ENCODE assay signal across 11 mouse cellular contexts in the genomic region with DNA sequence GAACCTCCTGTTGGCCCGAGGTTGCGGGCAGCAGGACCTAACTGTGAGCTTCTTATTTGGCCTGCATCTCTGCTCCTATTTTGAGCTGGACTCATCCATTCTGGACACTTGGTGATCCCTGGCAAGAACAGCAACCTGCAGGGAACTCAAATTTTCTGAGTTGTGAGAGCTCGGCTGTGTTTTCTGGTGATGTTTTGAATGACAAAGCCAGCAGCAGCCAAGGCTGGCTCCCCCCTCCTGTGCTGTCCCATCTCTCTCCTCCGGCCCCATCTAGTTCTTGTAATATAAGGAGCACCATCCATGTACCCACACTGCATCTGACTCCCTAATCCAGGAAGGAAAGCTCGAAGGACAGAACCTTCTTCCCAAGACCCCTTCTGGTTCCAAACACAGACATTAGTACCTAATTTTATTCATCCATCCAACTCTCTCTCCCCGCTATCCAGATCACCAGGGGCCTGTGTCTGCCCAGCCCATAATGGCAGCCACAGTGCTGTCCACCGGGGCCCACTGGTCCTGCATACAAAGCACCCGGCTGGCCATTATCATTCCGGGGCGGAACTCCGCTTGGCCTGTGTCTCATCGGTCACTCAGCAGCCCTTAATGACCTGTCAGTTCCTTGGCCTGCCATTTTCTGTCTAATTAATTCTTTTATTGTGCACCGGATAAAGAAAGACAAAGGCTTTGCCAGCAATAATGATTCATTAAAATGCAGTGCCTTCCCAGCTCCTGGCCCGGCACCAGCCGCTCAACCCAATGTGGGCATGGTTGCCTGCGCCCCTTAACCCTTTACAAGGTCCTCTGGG. TPM values are rescaled to one million over a fixed set of nuclear protein-coding genes. Genes with fewer than 3 reads are reported as not detected.
A peak's percentile ranks its signal among the peaks of the same experiment; 100 is the strongest.
DNase-seq lines count a peak whose midpoint lies in the region.
"Had no signal": no experiment of that assay in that cellular context is flagged by ENCODE, and none has a peak within 500 bp of the region (broad histone marks: within the 10 kb centered on the region; RNA-seq: fewer than 3 reads in every experiment).

No protein-coding gene starts in this region.

- H3K27ac ChIP-seq in hindbrain, embryonic 10.5 days, result peak overlapping the region; percentile 89
- peak overlapping the region; percentile 82 for H3K27ac ChIP-seq in midbrain, embryonic 10.5 days (replicated peaks)

- H3K4me3 ChIP-seq in hindbrain, embryonic 10.5 days, result peak overlapping the region; percentile 11
- H3K4me3 ChIP-seq in midbrain, embryonic 10.5 days, result peak overlapping the region; percentile 14; the same call in 1 of the 2 replicates

- peaks cover 41% of the 10 kb centered on the region for H3K27me3 ChIP-seq in hindbrain, embryonic 10.5 days (ENCODE audit: insufficient read depth, poor library complexity, severe bottlenecking)
- H3K27me3 ChIP-seq in midbrain, embryonic 10.5 days (ENCODE audit: low read depth, poor library complexity, severe bottlenecking), result peaks cover 65% of the 10 kb centered on the region

- no peaks in the 10 kb centered on the region for H3K36me3 ChIP-seq in hindbrain, embryonic 10.5 days
- no peaks in the 10 kb centered on the region for H3K36me3 ChIP-seq in midbrain, embryonic 10.5 days

- WGBS in hindbrain, embryonic 10.5 days, result 40% methylated on average over 16 of the region's 16 CpGs
- 47% methylated on average over 16 of the region's 16 CpGs for WGBS in midbrain, embryonic 10.5 days

- peaks cover 76% of the 10 kb centered on the region for H3K4me1 ChIP-seq in hindbrain, embryonic 10.5 days (replicated peaks)
- peaks cover 55% of the 10 kb centered on the region for H3K4me1 ChIP-seq in midbrain, embryonic 10.5 days

- no peaks in the 10 kb centered on the region for H3K9me3 ChIP-seq in hindbrain, embryonic 10.5 days
- no peaks in the 10 kb centered on the region for H3K9me3 ChIP-seq in midbrain, embryonic 10.5 days (replicated peaks)

- peak; percentile 75 for DNase-seq in layer of hippocampus, adult 11-12 months (ENCODE audit: low spot score)
- no peak for DNase-seq in layer of hippocampus, adult 9-10 months (ENCODE audit: low spot score)
- DNase-seq in hindbrain, embryonic 10.5 days (ENCODE audit: low spot score), result peak; percentile 85
- DNase-seq in midbrain, embryonic 10.5 days (ENCODE audit: low spot score), result peak; percentile 72
- peak; percentile 65 for DNase-seq in right cerebral cortex, postnatal 4 days
- DNase-seq in thymus, postnatal 0 days (ENCODE audit: low spot score), result no peak
- DNase-seq in heart, adult 8-10 months (ENCODE audit: low spot score), result no peak
- no peak for DNase-seq in lung, postnatal 25 days (ENCODE audit: low spot score)
- DNase-seq: adrenal gland, postnatal 14 days; kidney, postnatal 14 days; lung, postnatal 10 days had no signal

RNA-seq across cellular contexts. Expression of gene Sox8, which starts 9.1 kb away (rescaled TPM):
- 9.1 and 10.7 TPM in 2 replicates for polyA plus RNA-seq in hindbrain, embryonic 10.5 days (2016; fragmentation: Nextera tagmentation; extraction: Ambion mirVana)
- polyA plus RNA-seq in midbrain, embryonic 10.5 days (2016; fragmentation: Nextera tagmentation; extraction: Ambion mirVana), result 2.4 and 3.3 TPM in 2 replicates
- polyA plus RNA-seq in thymus, postnatal 0 days (2015; fragmentation: Nextera tagmentation; extraction: Ambion mirVana), result 0.23 and 0.26 TPM in 2 replicates
- under 1 TPM; 0.24 to 0.37 (median 0.32) TPM for total RNA-seq in heart, adult 8-10 months (2022)

RNA-seq across cellular contexts. Expression of gene Lmf1, which starts 17.5 kb away (rescaled TPM):
- 27.3 and 29.4 TPM in 2 replicates for polyA plus RNA-seq in hindbrain, embryonic 10.5 days (2016; fragmentation: Nextera tagmentation; extraction: Ambion mirVana)
- polyA plus RNA-seq in midbrain, embryonic 10.5 days (2016; fragmentation: Nextera tagmentation; extraction: Ambion mirVana), result 22.3 and 22.6 TPM in 2 replicates
- polyA plus RNA-seq in thymus, postnatal 0 days (2015; fragmentation: Nextera tagmentation; extraction: Ambion mirVana), result 15.5 and 16.1 TPM in 2 replicates
- 10 to 100 TPM; 30.7 to 34.2 (median 33.8) TPM for total RNA-seq in heart, adult 8-10 months (2022)

Comparison
In these comparisons a context has a peak if more than half of its experiments do, and no peak if none do; other contexts are left out.
1. DNase-seq: peak in layer of hippocampus, adult 11-12 months (single experiment), hindbrain, embryonic 10.5 days (single experiment), midbrain, embryonic 10.5 days (single experiment) and right cerebral cortex, postnatal 4 days (single experiment); none in layer of hippocampus, adult 9-10 months (single experiment), thymus, postnatal 0 days (single experiment), heart, adult 8-10 months (single experiment) and lung, postnatal 25 days (single experiment).